Mouse (Mus musculus) spleen, adult 2 months (tissue): ENCODE measurements around the gene Ets1. TPM values are rescaled to one million over a fixed set of nuclear protein-coding genes. Genes with fewer than 3 reads are reported as not detected.

Experiments used
- DNase-seq, 2 experiments: peaks; one replicate each; pipeline versions ENCODE4 v3.0.0 to v3.0.0-alpha.2; 2012 to 2021; ENCODE audit warnings: low spot score in 2 of 2, low read depth in 1 of 2
- H3K27ac ChIP-seq: fragments of 200-500 bp; 2 replicates; pipeline ENCODE4 v1.5.1; 2012; ENCODE audit warnings: low read length, inconsistent platforms; ENCODE audit not compliant: insufficient read depth
- H3K27me3 ChIP-seq: fragments of 200-500 bp; 2 replicates; pipeline ENCODE4 v1.6.1; 2012; ENCODE audit warnings: mild to moderate bottlenecking, moderate library complexity, low read length, inconsistent platforms; ENCODE audit not compliant: control insufficient read depth, insufficient read depth
- H3K36me3 ChIP-seq: fragments of 200-500 bp; 2 replicates; pipeline ENCODE4 v1.6.1; 2012; ENCODE audit warnings: mild to moderate bottlenecking, low read length, inconsistent platforms; ENCODE audit not compliant: control insufficient read depth, insufficient read depth
- H3K4me1 ChIP-seq: fragments of 200-500 bp; 2 replicates; pipeline ENCODE4 v1.6.1; 2011; ENCODE audit warnings: inconsistent platforms; ENCODE audit not compliant: control insufficient read depth, insufficient read depth, insufficient read length
- H3K4me3 ChIP-seq: fragments of 200-500 bp; 2 replicates; pipeline ENCODE4 v1.5.1; 2011; ENCODE audit warnings: mild to moderate bottlenecking, inconsistent platforms; ENCODE audit not compliant: insufficient read depth, insufficient read length; ENCODE audit errors: extremely low read depth
- CTCF ChIP-seq: fragments of 200-500 bp; IDR thresholded peaks from 2 replicates; pipeline ENCODE4 v1.5.1; 2011; ENCODE audit warnings: mild to moderate bottlenecking, inconsistent platforms; ENCODE audit not compliant: insufficient read depth, insufficient read length, insufficient replicate concordance; ENCODE audit errors: extremely low read depth
- POLR2A ChIP-seq: fragments of 200-500 bp; IDR thresholded peaks from 2 replicates; pipeline ENCODE4 v1.6.1; 2011; ENCODE audit warnings: low read depth, low read length, inconsistent platforms
- WGBS: fragments of 180-500 bp; shearing (Covaris S2); methylation state at CpG from one replicate; pipeline ENCODE4 v1.1.7; 2018; 5-methylcytosine and 5-hydroxymethylcytosine counted together
- polyA plus RNA-seq: library from polyadenylated mRNA; depleted of rRNA; stranded (reverse); fragments of >200 nt; gene quantifications from 2 replicates; pipeline ENCODE4 v1.2.3, GENCODE M21; 2012

Gene Ets1
- polyA plus RNA-seq, 1 experiment: 115 TPM

DNA sequence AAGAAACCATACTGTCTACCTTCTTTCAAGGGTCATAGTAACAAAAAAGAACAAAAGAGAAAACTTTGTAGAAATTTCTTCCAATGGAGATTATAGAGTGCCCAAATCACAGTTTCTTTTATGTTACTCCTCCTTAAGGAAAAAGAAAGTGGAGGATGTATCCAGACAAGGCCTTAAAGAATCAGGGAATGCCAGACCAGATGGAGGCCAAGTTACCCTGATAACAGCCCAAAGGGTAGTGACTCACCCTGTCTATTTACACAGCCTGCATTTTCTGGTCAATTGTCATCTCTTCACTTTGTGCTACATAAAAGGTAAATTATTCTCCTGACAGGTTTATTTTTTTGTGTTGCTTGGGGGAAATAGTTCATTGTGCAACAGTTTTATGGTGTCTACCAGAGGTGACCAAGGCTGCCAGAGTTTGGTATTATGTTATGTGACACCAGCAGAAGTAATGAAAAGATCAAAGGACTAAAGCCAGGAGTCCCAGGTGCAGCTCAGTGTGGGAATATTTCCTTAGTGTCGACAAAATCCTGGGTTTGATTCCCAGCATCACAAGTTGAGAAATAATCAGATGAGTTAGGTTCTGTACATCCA, 6.5 kb upstream of the Ets1 start:
- no peaks in the 10 kb centered on the region for H3K36me3 ChIP-seq
- 78% methylated on average over 1 of the region's 1 CpGs for WGBS
- H3K27ac ChIP-seq: no peak overlapping the region
- DNase-seq: no peak
- H3K4me3 ChIP-seq: no peak overlapping the region
- no peaks in the 10 kb centered on the region; the same call in 1 of the 2 replicates for H3K4me1 ChIP-seq
- TF ChIP-seq CTCF: no peak
- no peak for TF ChIP-seq POLR2A
- no peaks in the 10 kb centered on the region for H3K27me3 ChIP-seq

DNA sequence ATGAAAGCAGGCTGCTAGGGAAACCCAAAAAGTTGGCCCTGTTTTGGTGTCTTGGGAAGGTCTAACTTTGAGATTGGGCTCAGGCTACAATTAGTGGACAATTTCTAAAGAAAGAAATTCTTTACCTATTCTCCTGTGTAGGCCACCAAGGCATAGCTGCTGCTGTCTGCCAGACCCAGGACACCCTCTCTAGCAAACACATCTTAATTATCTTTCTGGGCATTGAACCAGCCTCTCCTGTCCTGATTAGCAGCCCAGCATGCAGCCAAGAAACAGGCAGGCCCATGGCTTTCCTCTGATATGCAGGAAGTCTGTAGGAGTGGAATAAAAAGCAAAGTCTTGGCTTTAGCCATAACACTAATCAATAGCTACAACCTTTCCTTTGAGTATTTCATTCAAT, 4.7 kb upstream of the Ets1 start:
- peaks cover 8% of the 10 kb centered on the region; the same call in 1 of the 2 replicates for H3K4me1 ChIP-seq
- no peak for DNase-seq
- H3K4me3 ChIP-seq: no peak overlapping the region
- no peak for TF ChIP-seq CTCF
- no peak for TF ChIP-seq POLR2A
- H3K27ac ChIP-seq: no peak overlapping the region
- no peaks in the 10 kb centered on the region for H3K36me3 ChIP-seq
- no peaks in the 10 kb centered on the region for H3K27me3 ChIP-seq

- no peaks in the 10 kb centered on the region for H3K27me3 ChIP-seq
- TF ChIP-seq POLR2A: no peak
- TF ChIP-seq CTCF: no peak
- no peak overlapping the region for H3K27ac ChIP-seq
- no peak overlapping the region for H3K4me3 ChIP-seq
- WGBS: 90% methylated on average over 7 of the region's 7 CpGs
- no peak for DNase-seq
- peaks cover 10% of the 10 kb centered on the region; the same call in 1 of the 2 replicates for H3K4me1 ChIP-seq
- H3K36me3 ChIP-seq: no peaks in the 10 kb centered on the region
These were observed 3.8 kb upstream of the Ets1 start for GRCm38 (mm10) chr9:32632237-32632636.

- H3K27ac ChIP-seq: no peak overlapping the region
- TF ChIP-seq POLR2A (no peak), CTCF (no peak)
- H3K4me3 ChIP-seq: no peak overlapping the region
- no peak for DNase-seq
- peaks cover 6% of the 10 kb centered on the region; the same call in 1 of the 2 replicates for H3K4me1 ChIP-seq
- no peaks in the 10 kb centered on the region for H3K36me3 ChIP-seq
- H3K27me3 ChIP-seq: no peaks in the 10 kb centered on the region
- 87% methylated on average over 3 of the region's 3 CpGs for WGBS
These were observed 9.0 kb downstream of the Ets1 start for GRCm38 (mm10) chr9:32644981-32645380.

GRCm38 (mm10) chr9:32645475-32645874, 9.5 kb downstream of the Ets1 start:
- H3K27ac ChIP-seq: no peak overlapping the region
- 51% methylated on average over 9 of the region's 9 CpGs for WGBS

GRCm38 (mm10) chr9:32646539-32647258, 10.7 kb downstream of the Ets1 start:
- no peak for DNase-seq

More at GRCm38 (mm10) chr9:32645475-32645874, 9.5 kb downstream of the Ets1 start:
- no peak overlapping the region for H3K4me3 ChIP-seq
- H3K4me1 ChIP-seq: peaks cover 8% of the 10 kb centered on the region; the same call in 1 of the 2 replicates
- H3K36me3 ChIP-seq: no peaks in the 10 kb centered on the region
- TF ChIP-seq POLR2A: no peak
- no peak for TF ChIP-seq CTCF
- DNase-seq: no peak
- H3K27me3 ChIP-seq: no peaks in the 10 kb centered on the region

More at GRCm38 (mm10) chr9:32646539-32647258, 10.7 kb downstream of the Ets1 start:
- TF ChIP-seq CTCF (no peak), POLR2A (no peak)
- no peak overlapping the region for H3K4me3 ChIP-seq
- 80% methylated on average over 11 of the region's 11 CpGs for WGBS
- H3K4me1 ChIP-seq: peaks cover 18% of the 10 kb centered on the region
- no peaks in the 10 kb centered on the region for H3K36me3 ChIP-seq
- H3K27me3 ChIP-seq: no peaks in the 10 kb centered on the region
- peak overlapping the region; percentile 40; the same call in 1 of the 2 replicates for H3K27ac ChIP-seq
